Mouse (Mus musculus) E14TG2a.4 (cell line): ENCODE results near the gene Tmem258.

Experiments
- CTCF ChIP-seq: conservative IDR thresholded peaks from 2 replicates; pipeline ENCODE4 v1.5.1; 2014; ENCODE audit warnings: low read length
- NANOG ChIP-seq: IDR thresholded peaks from 2 replicates; pipeline ENCODE4 v1.6.1; 2014; ENCODE audit warnings: borderline replicate concordance, low read length, mixed read lengths
- POU5F1 ChIP-seq: IDR thresholded peaks from 2 replicates; pipeline ENCODE4 v1.6.1; 2014; ENCODE audit warnings: low read length, borderline replicate concordance

DNA sequence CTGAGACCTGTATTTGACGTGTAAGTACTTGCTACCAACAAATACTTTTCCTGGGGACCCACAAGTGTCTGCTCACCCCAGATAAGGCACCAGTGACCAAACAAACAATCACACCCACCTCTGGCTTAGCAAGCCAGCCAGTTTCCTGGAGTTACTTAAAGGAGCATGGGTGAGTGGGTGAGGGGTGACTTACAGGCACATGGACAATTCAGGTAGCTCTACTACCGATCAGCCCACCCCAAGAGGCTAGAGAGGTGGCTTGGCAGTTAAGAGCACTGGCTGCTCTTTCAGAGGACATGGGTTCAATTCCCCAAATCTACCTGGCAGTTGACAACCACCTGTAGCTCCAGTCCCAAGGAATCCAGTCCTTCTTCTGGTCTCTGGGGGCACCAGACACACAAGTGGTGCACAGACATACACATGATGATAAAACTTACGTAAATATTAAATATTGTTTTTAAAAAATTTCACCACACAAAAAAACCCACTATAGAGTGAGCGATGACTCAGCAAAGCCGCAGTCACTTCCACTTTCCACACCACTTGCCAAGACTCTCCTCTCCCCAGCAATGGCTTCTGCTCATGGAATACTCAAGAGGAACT, 30.6 kb upstream of the Tmem258 start:
- TF ChIP-seq CTCF (no peak), POU5F1 (no peak), NANOG (no peak)
